ENCODE assay signal across 26 mouse cellular contexts in the genomic region with DNA sequence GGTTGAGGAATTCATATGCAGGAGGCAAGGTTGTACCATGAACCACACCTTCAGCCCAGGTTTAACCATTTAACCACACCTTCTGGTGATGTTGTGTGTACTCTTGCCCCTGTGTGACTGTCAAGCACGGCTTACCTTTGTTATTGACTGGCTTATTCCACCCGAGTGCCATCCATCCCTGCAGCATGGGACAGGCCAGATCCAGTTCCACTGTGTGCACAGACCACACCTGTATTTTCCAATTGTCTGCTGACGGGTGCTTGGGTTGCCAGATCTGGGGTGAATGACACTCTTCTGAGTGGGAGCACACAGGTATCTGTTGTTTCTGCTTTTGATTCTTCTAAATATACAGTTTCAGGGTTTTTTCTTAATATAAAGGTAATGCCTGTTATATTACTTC.
"Had no signal": no experiment of that assay in that cellular context is flagged by ENCODE, and none has a peak within 500 bp of the region (broad histone marks: within the 10 kb centered on the region; RNA-seq: fewer than 3 reads in every experiment).

No protein-coding gene starts in this region.

- H3K4me2 ChIP-seq: limb, embryonic 12.5 days; limb, embryonic 15.5 days; liver, embryonic 11.5 days; lung, embryonic 14.5 days; midbrain, embryonic 13.5 days; neural tube, embryonic 13.5 days had no signal

- H3K36me3 ChIP-seq: limb, embryonic 12.5 days; limb, embryonic 15.5 days; midbrain, embryonic 10.5 days; midbrain, embryonic 13.5 days; neural tube, embryonic 13.5 days had no signal

- ATAC-seq: liver, postnatal 0 days; lung, postnatal 0 days; midbrain, embryonic 13.5 days; midbrain, embryonic 16.5 days had no signal

- H3K27ac ChIP-seq: left cerebral cortex, adult 2 months; limb, embryonic 12.5 days; limb, embryonic 15.5 days; liver, embryonic 14.5 days; midbrain, embryonic 10.5 days; midbrain, embryonic 13.5 days; neural tube, embryonic 13.5 days had no signal

- H3K9ac ChIP-seq: limb, embryonic 12.5 days; limb, embryonic 15.5 days; liver, embryonic 14.5 days; liver, postnatal 0 days; lung, embryonic 14.5 days; midbrain, embryonic 13.5 days; neural tube, embryonic 13.5 days had no signal

- DNase-seq: kidney, adult 18-20 months; kidney, adult 9 months; kidney, postnatal 14 days; kidney, postnatal 4 days; layer of hippocampus, postnatal 36 days; left cerebral cortex, postnatal 4 days; liver, postnatal 0 days; lung, embryonic 14.5 days; lung, postnatal 36 days; retina, postnatal 1 day; right cerebral cortex, postnatal 25 days; spleen, adult 18-20 months; thymus, adult 2 months; thymus, postnatal 25 days had no signal

- H3K4me3 ChIP-seq: left cerebral cortex, adult 2 months; limb, embryonic 12.5 days; limb, embryonic 15.5 days; megakaryocyte, embryonic 14.5 days; midbrain, embryonic 10.5 days; midbrain, embryonic 13.5 days; myocyte; neural tube, embryonic 13.5 days had no signal

- H3K4me1 ChIP-seq: limb, embryonic 12.5 days had no signal

- H3K9me3 ChIP-seq: limb, embryonic 12.5 days; limb, embryonic 15.5 days; megakaryocyte, embryonic 14.5 days; midbrain, embryonic 10.5 days; midbrain, embryonic 13.5 days; neural tube, embryonic 13.5 days had no signal
